Mouse (Mus musculus): ENCODE data around the gene Dclk2. TPM values are rescaled to one million over a fixed set of nuclear protein-coding genes. Genes with fewer than 3 reads are reported as not detected.

The Dclk2 gene
- polyA plus RNA-seq, 1 experiment from 2014 or later, result 4.0 TPM

GRCm38 (mm10) chr3:86760474-86760873 lies 160.2 kb downstream of the Dclk2 start:
- no peaks in the 10 kb centered on the region for H3K36me3 ChIP-seq (ENCODE audit: insufficient read depth, low read length)
- no peak overlapping the region for H3K4me2 ChIP-seq (replicated peaks; ENCODE audit: low read depth, low read length)
- no peaks in the 10 kb centered on the region for H3K4me1 ChIP-seq (ENCODE audit: insufficient read depth, low read length)
- no peak overlapping the region for H3K4me3 ChIP-seq (ENCODE audit: low read length)
- no peak overlapping the region for H3K27ac ChIP-seq (ENCODE audit: low read length)
- no peaks in the 10 kb centered on the region for H3K27me3 ChIP-seq (ENCODE audit: insufficient read depth, low read length)
- WGBS, result 80% methylated on average over 7 of the region's 7 CpGs
- 0 out of 2 replicates have a peak, but pooled peaks cover 3% of the 10 kb centered on the region for H3K9me3 ChIP-seq (ENCODE audit: low read length)
- no peak for ATAC-seq (ENCODE audit: low FRiP score, low TSS enrichment)
- no peak overlapping the region for H3K9ac ChIP-seq (replicated peaks; ENCODE audit: low read length)

GRCm38 (mm10) chr3:86759834-86760233 lies 160.8 kb downstream of the Dclk2 start:
- no peak overlapping the region for H3K27ac ChIP-seq (ENCODE audit: low read length)
- 0 out of 2 replicates have a peak, but pooled peaks cover 3% of the 10 kb centered on the region for H3K9me3 ChIP-seq (ENCODE audit: low read length)
- H3K4me3 ChIP-seq (ENCODE audit: low read length), result no peak overlapping the region
- no peaks in the 10 kb centered on the region for H3K36me3 ChIP-seq (ENCODE audit: insufficient read depth, low read length)
- no peaks in the 10 kb centered on the region for H3K27me3 ChIP-seq (ENCODE audit: insufficient read depth, low read length)
- peaks cover 5% of the 10 kb centered on the region; the same call in 1 of the 2 replicates for H3K4me1 ChIP-seq (ENCODE audit: insufficient read depth, low read length)
- H3K4me2 ChIP-seq (replicated peaks; ENCODE audit: low read depth, low read length), result no peak overlapping the region
- 74% methylated on average over 8 of the region's 8 CpGs for WGBS
- ATAC-seq (ENCODE audit: low FRiP score, low TSS enrichment), result no peak
- no peak overlapping the region for H3K9ac ChIP-seq (replicated peaks; ENCODE audit: low read length)

DNA sequence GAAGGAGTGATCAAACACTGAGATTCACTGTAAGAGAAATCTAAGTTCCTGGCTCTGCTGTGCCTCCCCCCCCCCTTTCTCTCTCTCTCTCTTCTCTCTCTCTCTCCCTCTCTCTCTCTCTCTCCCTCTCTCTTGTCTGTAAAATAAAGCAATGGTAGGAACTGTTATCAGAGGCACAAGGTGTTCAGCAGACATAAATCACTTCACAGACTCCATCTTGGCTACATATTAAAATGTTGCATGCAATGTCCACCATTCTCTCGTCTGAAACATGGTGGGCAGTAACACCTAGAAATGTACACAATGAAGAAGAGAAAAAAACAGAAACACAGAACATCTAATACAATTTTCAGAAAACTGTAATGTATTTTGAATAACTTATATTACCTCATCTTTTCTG lies 161.3 kb downstream of the Dclk2 start:
- no peak overlapping the region for H3K27ac ChIP-seq (ENCODE audit: low read length)
- no peak overlapping the region for H3K4me3 ChIP-seq (ENCODE audit: low read length)
- H3K4me2 ChIP-seq (replicated peaks; ENCODE audit: low read depth, low read length), result no peak overlapping the region
- H3K36me3 ChIP-seq (ENCODE audit: insufficient read depth, low read length), result no peaks in the 10 kb centered on the region
- no peaks in the 10 kb centered on the region for H3K27me3 ChIP-seq (ENCODE audit: insufficient read depth, low read length)
- 81% methylated on average over 1 of the region's 1 CpGs for WGBS
- no peak for ATAC-seq (ENCODE audit: low FRiP score, low TSS enrichment)
- no peak overlapping the region for H3K9ac ChIP-seq (replicated peaks; ENCODE audit: low read length)
- 0 out of 2 replicates have a peak, but pooled peaks cover 3% of the 10 kb centered on the region for H3K9me3 ChIP-seq (ENCODE audit: low read length)
- H3K4me1 ChIP-seq (ENCODE audit: insufficient read depth, low read length), result peaks cover 9% of the 10 kb centered on the region; the same call in 1 of the 2 replicates

DNA sequence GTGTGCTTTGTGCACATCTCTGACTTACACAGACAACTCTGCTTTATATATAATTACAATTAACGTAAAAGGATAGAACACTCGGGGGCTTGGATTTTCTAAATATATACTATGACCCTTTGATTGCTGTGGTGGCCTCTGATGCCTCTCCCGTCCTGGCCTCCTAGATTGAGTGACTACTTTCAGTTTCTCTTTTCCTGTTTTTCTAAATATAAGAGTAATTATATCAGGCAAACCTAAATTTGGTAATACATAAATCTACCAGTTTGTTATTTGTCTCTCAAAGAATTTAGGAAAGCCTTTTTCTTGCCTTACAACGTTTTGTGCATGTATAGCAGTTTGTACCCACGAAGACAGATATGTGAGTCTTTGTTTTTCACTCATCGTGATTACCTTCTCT lies 161.9 kb downstream of the Dclk2 start:
- Histone ChIP-seq H3K4me1 (ENCODE audit: insufficient read depth, low read length) (peaks cover 9% of the 10 kb centered on the region; the same call in 1 of the 2 replicates), H3K36me3 (ENCODE audit: insufficient read depth, low read length) (no peaks in the 10 kb centered on the region), H3K9me3 (ENCODE audit: low read length) (0 out of 2 replicates have a peak, but pooled peaks cover 3% of the 10 kb centered on the region), H3K4me2 (replicated peaks; ENCODE audit: low read depth, low read length) (no peak overlapping the region), H3K27me3 (ENCODE audit: insufficient read depth, low read length) (no peaks in the 10 kb centered on the region), H3K27ac (ENCODE audit: low read length) (no peak overlapping the region), H3K9ac (replicated peaks; ENCODE audit: low read length) (no peak overlapping the region), H3K4me3 (ENCODE audit: low read length) (no peak overlapping the region)
- no peak for ATAC-seq (ENCODE audit: low FRiP score, low TSS enrichment)
- WGBS, result 75% methylated on average over 6 of the region's 6 CpGs

DNA sequence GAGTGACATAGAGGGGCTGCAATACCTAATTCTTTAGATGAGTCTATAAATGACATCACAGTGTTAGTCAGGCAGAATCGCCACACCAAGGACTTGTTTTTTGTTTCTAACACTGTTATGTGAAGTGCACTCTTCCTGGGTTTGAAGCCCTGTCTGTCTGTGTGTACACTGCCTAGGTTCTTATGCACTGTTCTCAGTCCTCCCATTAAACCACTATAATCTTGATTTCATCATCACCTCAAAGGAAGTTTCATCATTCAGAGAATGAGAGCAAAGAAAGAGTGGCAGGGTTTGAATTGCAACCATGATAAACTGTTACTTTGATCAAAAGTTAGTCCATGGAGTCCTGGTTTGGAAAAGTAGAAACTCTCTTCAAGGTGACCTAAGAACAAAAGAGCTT lies 164.1 kb downstream of the Dclk2 start:
- no peak overlapping the region for H3K9ac ChIP-seq (replicated peaks; ENCODE audit: low read length)
- 86% methylated on average over 1 of the region's 1 CpGs for WGBS
- no peaks in the 10 kb centered on the region for H3K9me3 ChIP-seq (ENCODE audit: low read length)
- H3K4me2 ChIP-seq (replicated peaks; ENCODE audit: low read depth, low read length), result no peak overlapping the region
- H3K27ac ChIP-seq (ENCODE audit: low read length), result no peak overlapping the region
- H3K4me1 ChIP-seq (ENCODE audit: insufficient read depth, low read length), result peaks cover 9% of the 10 kb centered on the region; the same call in 1 of the 2 replicates
- H3K27me3 ChIP-seq (ENCODE audit: insufficient read depth, low read length), result no peaks in the 10 kb centered on the region
- H3K36me3 ChIP-seq (ENCODE audit: insufficient read depth, low read length), result no peaks in the 10 kb centered on the region
- no peak overlapping the region for H3K4me3 ChIP-seq (ENCODE audit: low read length)
- no peak for ATAC-seq (ENCODE audit: low FRiP score, low TSS enrichment)

DNA sequence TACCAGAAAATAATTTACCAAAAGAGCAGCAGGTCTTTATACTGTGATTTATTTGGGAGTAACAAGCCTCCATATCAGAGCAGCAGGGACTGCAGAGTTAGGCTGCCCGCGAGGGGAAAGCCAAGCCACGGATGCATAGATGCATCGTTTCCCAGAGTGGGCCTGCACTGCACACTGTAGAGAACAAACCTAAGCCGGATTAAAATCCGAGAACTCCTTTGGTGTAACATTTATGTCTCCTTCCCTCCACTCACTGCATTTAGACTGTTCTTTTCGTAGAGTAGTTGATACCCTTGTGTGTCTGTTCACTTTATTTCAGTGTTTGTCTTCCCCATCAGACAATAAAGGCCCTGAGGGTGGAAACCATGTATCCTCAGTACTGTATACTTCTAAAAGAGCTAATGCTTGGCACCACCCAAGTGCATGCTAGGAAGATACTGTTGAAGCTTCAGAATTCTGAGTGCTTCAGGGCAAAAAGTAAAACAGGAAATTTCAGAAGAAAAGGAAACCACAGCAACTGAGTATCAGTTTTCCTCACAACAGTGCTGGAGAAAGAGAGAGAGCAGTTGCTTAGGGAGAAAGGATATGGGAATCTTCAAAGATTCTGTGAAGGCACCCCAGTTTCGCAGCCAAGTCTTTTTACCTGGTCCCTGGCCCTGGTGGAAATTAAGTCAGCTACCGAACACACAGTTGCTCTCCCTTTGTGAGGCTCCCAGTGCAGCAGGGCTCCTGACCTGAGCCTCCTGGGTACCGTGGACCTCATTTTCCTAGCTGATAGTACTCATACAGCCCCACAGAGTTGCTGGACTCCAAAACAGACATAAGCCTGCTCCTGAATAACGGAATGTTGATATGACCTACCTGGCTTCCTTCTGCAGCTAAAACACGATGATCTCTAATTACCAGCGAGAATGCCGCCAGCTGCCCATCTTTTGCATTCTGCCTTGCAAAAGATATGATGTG lies 165.8 kb downstream of the Dclk2 start:
- Histone ChIP-seq H3K27ac (ENCODE audit: low read length) (peak overlapping the region; percentile 70), H3K4me2 (replicated peaks; ENCODE audit: low read depth, low read length) (no peak overlapping the region)

GRCm38 (mm10) chr3:86754178-86754577 lies 166.5 kb downstream of the Dclk2 start:
- no peak; the same call in 1 of the 2 replicates for ATAC-seq (ENCODE audit: low FRiP score, low TSS enrichment)
- 19% methylated on average over 6 of the region's 6 CpGs for WGBS
- Histone ChIP-seq H3K27me3 (ENCODE audit: insufficient read depth, low read length) (no peaks in the 10 kb centered on the region), H3K9ac (replicated peaks; ENCODE audit: low read length) (no peak overlapping the region), H3K27ac (ENCODE audit: low read length) (peak overlapping the region; percentile 70), H3K36me3 (ENCODE audit: insufficient read depth, low read length) (no peaks in the 10 kb centered on the region), H3K4me1 (ENCODE audit: insufficient read depth, low read length) (peaks cover 15% of the 10 kb centered on the region; the same call in 1 of the 2 replicates), H3K4me2 (replicated peaks; ENCODE audit: low read depth, low read length) (no peak overlapping the region), H3K4me3 (ENCODE audit: low read length) (no peak overlapping the region), H3K9me3 (ENCODE audit: low read length) (no peaks in the 10 kb centered on the region)

More for the DNA sequence above, 165.8 kb downstream of the Dclk2 start:
- no peak for ATAC-seq (ENCODE audit: low FRiP score, low TSS enrichment)
- WGBS, result 65% methylated on average over 14 of the region's 14 CpGs
- Histone ChIP-seq H3K4me3 (ENCODE audit: low read length) (no peak overlapping the region), H3K9ac (replicated peaks; ENCODE audit: low read length) (no peak overlapping the region), H3K4me1 (ENCODE audit: insufficient read depth, low read length) (peaks cover 12% of the 10 kb centered on the region; the same call in 1 of the 2 replicates), H3K9me3 (ENCODE audit: low read length) (no peaks in the 10 kb centered on the region), H3K36me3 (ENCODE audit: insufficient read depth, low read length) (no peaks in the 10 kb centered on the region), H3K27me3 (ENCODE audit: insufficient read depth, low read length) (no peaks in the 10 kb centered on the region)

DNA sequence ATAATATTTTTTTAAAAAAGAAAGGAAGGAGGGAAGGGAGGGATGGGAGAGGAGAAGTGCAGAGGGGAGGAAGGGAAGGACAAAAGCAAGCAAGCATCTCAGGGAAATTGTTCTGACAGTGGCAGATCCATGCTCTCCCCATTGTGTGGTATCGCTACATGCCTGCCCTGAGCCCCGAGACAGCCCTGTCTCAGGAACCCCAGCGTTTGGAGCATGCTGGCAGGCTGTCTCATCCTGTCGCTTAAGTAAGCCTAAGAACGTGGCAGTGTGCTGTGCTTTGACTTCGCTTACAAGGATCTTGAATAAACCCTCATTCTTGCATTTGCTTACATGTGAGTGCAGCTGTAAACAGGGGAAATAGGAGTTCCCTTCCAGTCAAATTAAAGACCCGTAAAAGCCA lies 170.0 kb downstream of the Dclk2 start:
- WGBS, result 58% methylated on average over 7 of the region's 7 CpGs
- Histone ChIP-seq H3K9me3 (ENCODE audit: low read length) (no peaks in the 10 kb centered on the region), H3K27ac (ENCODE audit: low read length) (no peak overlapping the region), H3K36me3 (ENCODE audit: insufficient read depth, low read length) (no peaks in the 10 kb centered on the region), H3K27me3 (ENCODE audit: insufficient read depth, low read length) (no peaks in the 10 kb centered on the region), H3K4me1 (ENCODE audit: insufficient read depth, low read length) (peaks cover 15% of the 10 kb centered on the region; the same call in 1 of the 2 replicates), H3K4me3 (ENCODE audit: low read length) (no peak overlapping the region), H3K4me2 (replicated peaks; ENCODE audit: low read depth, low read length) (no peak overlapping the region), H3K9ac (replicated peaks; ENCODE audit: low read length) (no peak overlapping the region)
- no peak for ATAC-seq (ENCODE audit: low FRiP score, low TSS enrichment)

DNA sequence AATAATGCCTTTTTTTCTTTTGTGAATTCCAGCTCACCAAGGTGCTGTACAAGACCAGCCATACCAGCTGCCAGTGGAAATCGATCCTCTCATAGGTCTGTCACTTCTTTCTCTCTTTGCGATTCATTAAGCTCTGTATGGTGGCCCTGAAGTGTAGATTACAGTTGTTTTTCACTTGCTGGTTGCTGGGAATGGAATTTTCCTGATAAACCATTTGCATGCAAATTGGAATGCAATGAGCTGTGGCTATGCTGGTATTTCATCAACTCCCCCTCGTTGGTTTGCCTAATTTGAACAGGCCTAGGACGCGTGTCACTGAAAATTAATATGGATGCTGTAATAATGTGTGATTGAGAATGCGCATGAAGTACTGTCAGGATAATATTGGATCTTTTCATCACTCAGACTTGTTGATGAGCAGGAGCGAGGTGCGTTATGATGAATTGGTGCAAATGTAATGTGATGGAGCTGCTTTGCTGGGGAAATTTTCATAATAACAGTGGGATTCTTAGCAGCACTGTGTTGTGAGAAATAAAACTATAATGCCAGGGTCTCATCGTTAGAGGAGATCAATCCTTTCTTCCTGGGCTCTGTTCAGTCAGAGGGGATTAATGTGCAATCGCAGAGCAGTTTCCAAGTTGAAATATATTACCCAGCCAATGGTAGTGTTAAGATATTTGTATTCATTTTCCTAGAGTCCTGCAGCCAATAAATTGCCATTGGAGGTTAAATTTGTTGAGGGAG lies 174.7 kb downstream of the Dclk2 start:
- Histone ChIP-seq H3K27ac (ENCODE audit: low read length) (no peak overlapping the region), H3K9me3 (ENCODE audit: low read length) (no peaks in the 10 kb centered on the region), H3K4me1 (ENCODE audit: insufficient read depth, low read length) (0 out of 2 replicates have a peak, but pooled peaks cover 6% of the 10 kb centered on the region), H3K4me2 (replicated peaks; ENCODE audit: low read depth, low read length) (no peak overlapping the region), H3K4me3 (ENCODE audit: low read length) (no peak overlapping the region), H3K9ac (replicated peaks; ENCODE audit: low read length) (no peak overlapping the region), H3K36me3 (ENCODE audit: insufficient read depth, low read length) (no peaks in the 10 kb centered on the region), H3K27me3 (ENCODE audit: insufficient read depth, low read length) (no peaks in the 10 kb centered on the region)
- no peak; the same call in 1 of the 2 replicates for ATAC-seq (ENCODE audit: low FRiP score, low TSS enrichment)
- 63% methylated on average over 10 of the region's 10 CpGs for WGBS

Data from kidney, embryonic 16.5 days (tissue).